Mouse (Mus musculus): Measurements from ENCODE around the gene Nxph1. TPM values are rescaled to one million over a fixed set of nuclear protein-coding genes. Genes with fewer than 3 reads are reported as not detected.

Nxph1 gene
- polyA plus RNA-seq, 1 experiment, result 0.11 TPM

- H3K4me3 ChIP-seq (ENCODE audit: insufficient read depth, low read depth, low read length), result no peak overlapping the region
- H3K4me1 ChIP-seq (ENCODE audit: control insufficient read depth, insufficient read depth, low read length), result peaks cover 6% of the 10 kb centered on the region; the same call in 1 of the 2 replicates
- TF ChIP-seq POLR2A (IDR thresholded peaks at IDR 0.05; ENCODE audit: low read depth, low read length) (no peak), CTCF (conservative IDR thresholded peaks at IDR 0.05; ENCODE audit: insufficient read depth, insufficient read length, low read depth, low read length) (no peak)
- H3K27me3 ChIP-seq (replicated peaks; ENCODE audit: control insufficient read depth, insufficient read depth, low read length), result no peaks in the 10 kb centered on the region
- WGBS, result 90% methylated on average over 3 of the region's 3 CpGs
- H3K27ac ChIP-seq (ENCODE audit: insufficient read depth, low read depth, low read length), result no peak overlapping the region
- no peaks in the 10 kb centered on the region for H3K36me3 ChIP-seq (ENCODE audit: control insufficient read depth, insufficient read depth, low read length)
- DNase-seq, result no peak
Observed at GRCm38 (mm10) chr6:9066435-9066834, 118.2 kb downstream of the Nxph1 start.

GRCm38 (mm10) chr6:9069913-9070312 lies 121.7 kb downstream of the Nxph1 start:
- H3K4me3 ChIP-seq (ENCODE audit: insufficient read depth, low read depth, low read length), result no peak overlapping the region
- no peaks in the 10 kb centered on the region for H3K4me1 ChIP-seq (ENCODE audit: control insufficient read depth, insufficient read depth, low read length)
- WGBS, result 54% methylated on average over 7 of the region's 7 CpGs
- H3K27me3 ChIP-seq (replicated peaks; ENCODE audit: control insufficient read depth, insufficient read depth, low read length), result no peaks in the 10 kb centered on the region
- TF ChIP-seq CTCF (conservative IDR thresholded peaks at IDR 0.05; ENCODE audit: insufficient read depth, insufficient read length, low read depth, low read length) (no peak), POLR2A (IDR thresholded peaks at IDR 0.05; ENCODE audit: low read depth, low read length) (no peak)
- H3K36me3 ChIP-seq (ENCODE audit: control insufficient read depth, insufficient read depth, low read length), result no peaks in the 10 kb centered on the region
- no peak overlapping the region for H3K27ac ChIP-seq (ENCODE audit: insufficient read depth, low read depth, low read length)
- DNase-seq, result no peak

DNA sequence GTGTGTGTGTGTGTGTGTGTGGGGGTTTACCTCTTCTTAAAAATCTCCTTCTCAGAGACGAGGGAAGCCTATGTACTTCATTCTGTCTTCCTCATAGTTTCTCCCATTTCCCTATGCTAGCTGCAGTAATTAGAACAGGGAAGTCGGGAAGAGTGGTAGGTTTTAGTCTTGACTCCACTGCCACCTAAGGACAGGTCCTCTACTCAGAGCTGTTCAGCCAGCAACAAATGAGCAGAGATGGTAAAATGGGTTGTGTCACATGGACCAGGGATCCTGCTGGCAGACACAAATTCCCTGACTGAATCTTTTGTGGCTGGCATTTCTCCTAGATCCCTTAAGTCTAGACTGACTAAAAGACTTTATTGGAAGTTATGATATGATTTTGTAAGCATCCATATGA lies 128.2 kb downstream of the Nxph1 start:
- 31% methylated on average over 2 of the region's 2 CpGs for WGBS
- Histone ChIP-seq H3K27me3 (replicated peaks; ENCODE audit: control insufficient read depth, insufficient read depth, low read length) (no peaks in the 10 kb centered on the region), H3K4me1 (ENCODE audit: control insufficient read depth, insufficient read depth, low read length) (no peaks in the 10 kb centered on the region), H3K36me3 (ENCODE audit: control insufficient read depth, insufficient read depth, low read length) (no peaks in the 10 kb centered on the region), H3K27ac (ENCODE audit: insufficient read depth, low read depth, low read length) (no peak overlapping the region), H3K4me3 (ENCODE audit: insufficient read depth, low read depth, low read length) (no peak overlapping the region)
- TF ChIP-seq CTCF (conservative IDR thresholded peaks at IDR 0.05; ENCODE audit: insufficient read depth, insufficient read length, low read depth, low read length) (peak; percentile 53), POLR2A (IDR thresholded peaks at IDR 0.05; ENCODE audit: low read depth, low read length) (no peak)
- DNase-seq, result peak; percentile 31

GRCm38 (mm10) chr6:9077793-9078689 lies 129.8 kb downstream of the Nxph1 start:
- Histone ChIP-seq H3K4me3 (ENCODE audit: insufficient read depth, low read depth, low read length) (no peak overlapping the region), H3K4me1 (ENCODE audit: control insufficient read depth, insufficient read depth, low read length) (no peaks in the 10 kb centered on the region), H3K27me3 (replicated peaks; ENCODE audit: control insufficient read depth, insufficient read depth, low read length) (no peaks in the 10 kb centered on the region), H3K27ac (ENCODE audit: insufficient read depth, low read depth, low read length) (no peak overlapping the region), H3K36me3 (ENCODE audit: control insufficient read depth, insufficient read depth, low read length) (no peaks in the 10 kb centered on the region)
- TF ChIP-seq CTCF (conservative IDR thresholded peaks at IDR 0.05; ENCODE audit: insufficient read depth, insufficient read length, low read depth, low read length) (no peak), POLR2A (IDR thresholded peaks at IDR 0.05; ENCODE audit: low read depth, low read length) (no peak)
- 45% methylated on average over 4 of the region's 4 CpGs for WGBS
- peak; percentile 55 for DNase-seq

GRCm38 (mm10) chr6:9083851-9084250 lies 135.6 kb downstream of the Nxph1 start:
- DNase-seq, result no peak
- no peaks in the 10 kb centered on the region for H3K27me3 ChIP-seq (replicated peaks; ENCODE audit: control insufficient read depth, insufficient read depth, low read length)
- TF ChIP-seq CTCF (conservative IDR thresholded peaks at IDR 0.05; ENCODE audit: insufficient read depth, insufficient read length, low read depth, low read length), result no peak
- no peak overlapping the region for H3K27ac ChIP-seq (ENCODE audit: insufficient read depth, low read depth, low read length)
- H3K36me3 ChIP-seq (ENCODE audit: control insufficient read depth, insufficient read depth, low read length), result no peaks in the 10 kb centered on the region
- H3K4me3 ChIP-seq (ENCODE audit: insufficient read depth, low read depth, low read length), result no peak overlapping the region
- no peaks in the 10 kb centered on the region for H3K4me1 ChIP-seq (ENCODE audit: control insufficient read depth, insufficient read depth, low read length)
- WGBS, result 83% methylated on average over 3 of the region's 3 CpGs

GRCm38 (mm10) chr6:9097345-9097744 lies 149.1 kb downstream of the Nxph1 start:
- no peak overlapping the region for H3K4me3 ChIP-seq (ENCODE audit: insufficient read depth, low read depth, low read length)
- TF ChIP-seq CTCF (conservative IDR thresholded peaks at IDR 0.05; ENCODE audit: insufficient read depth, insufficient read length, low read depth, low read length), result no peak
- no peak for TF ChIP-seq POLR2A (IDR thresholded peaks at IDR 0.05; ENCODE audit: low read depth, low read length)
- WGBS, result 83% methylated on average over 2 of the region's 2 CpGs
- H3K4me1 ChIP-seq (ENCODE audit: control insufficient read depth, insufficient read depth, low read length), result no peaks in the 10 kb centered on the region
- no peak for DNase-seq
- no peaks in the 10 kb centered on the region for H3K36me3 ChIP-seq (ENCODE audit: control insufficient read depth, insufficient read depth, low read length)
- H3K27me3 ChIP-seq (replicated peaks; ENCODE audit: control insufficient read depth, insufficient read depth, low read length), result no peaks in the 10 kb centered on the region
- no peak overlapping the region for H3K27ac ChIP-seq (ENCODE audit: insufficient read depth, low read depth, low read length)

- TF ChIP-seq POLR2A (IDR thresholded peaks at IDR 0.05; ENCODE audit: low read depth, low read length), result no peak
- no peak for TF ChIP-seq CTCF (conservative IDR thresholded peaks at IDR 0.05; ENCODE audit: insufficient read depth, insufficient read length, low read depth, low read length)
- Histone ChIP-seq H3K4me1 (ENCODE audit: control insufficient read depth, insufficient read depth, low read length) (no peaks in the 10 kb centered on the region; the same call in 1 of the 2 replicates), H3K27me3 (replicated peaks; ENCODE audit: control insufficient read depth, insufficient read depth, low read length) (no peaks in the 10 kb centered on the region)
Observed at GRCm38 (mm10) chr6:9107366-9107765, 159.1 kb downstream of the Nxph1 start.

More at GRCm38 (mm10) chr6:9107366-9107765, 159.1 kb downstream of the Nxph1 start:
- Histone ChIP-seq H3K27ac (ENCODE audit: insufficient read depth, low read depth, low read length) (peak overlapping the region; percentile 85; the same call in 1 of the 2 replicates), H3K4me3 (ENCODE audit: insufficient read depth, low read depth, low read length) (no peak overlapping the region), H3K36me3 (ENCODE audit: control insufficient read depth, insufficient read depth, low read length) (no peaks in the 10 kb centered on the region)
- peak; percentile 63 for DNase-seq
